Mouse (Mus musculus): ENCODE data around the gene C330021F23Rik.

GRCm38 (mm10) chr8:3576211-3576960 lies 8.6 kb downstream of the C330021F23Rik start:
- no peak for TF ChIP-seq CTCF (IDR thresholded peaks at IDR 0.05; ENCODE audit: insufficient read depth, low read length)
- TF ChIP-seq POLR2A (IDR thresholded peaks at IDR 0.05; ENCODE audit: borderline replicate concordance, extremely low read depth, low read depth, low read length): no peak

Measured in lung, adult 2 months (tissue).